Mouse (Mus musculus): ENCODE data around the gene Elp4. TPM values are rescaled to one million over a fixed set of nuclear protein-coding genes. Genes with fewer than 3 reads are reported as not detected.

Elp4 gene
- total and polyA plus RNA-seq, 3 experiments, result 12.9 to 17.1 (median 16.9) TPM

- DNase-seq, result no peak
These were observed 234.3 kb downstream of the Elp4 start for GRCm38 (mm10) chr2:105669881-105670730.

GRCm38 (mm10) chr2:105669371-105669861 is 234.9 kb downstream of the Elp4 start:
- DNase-seq, result no peak

- no peak for DNase-seq
These were observed 235.8 kb downstream of the Elp4 start, which contains the start of gene Pax6 for GRCm38 (mm10) chr2:105668271-105669270. Gene Pax6 (plus strand): TSS chr2:105668900.

GRCm38 (mm10) chr2:105667626-105667950 is 236.8 kb downstream of the Elp4 start:
- no peak for DNase-seq

- no peak for DNase-seq
These were observed 237.4 kb downstream of the Elp4 start for GRCm38 (mm10) chr2:105666763-105667625.

GRCm38 (mm10) chr2:105666331-105666730 is 238.0 kb downstream of the Elp4 start:
- no peak for DNase-seq

DNA sequence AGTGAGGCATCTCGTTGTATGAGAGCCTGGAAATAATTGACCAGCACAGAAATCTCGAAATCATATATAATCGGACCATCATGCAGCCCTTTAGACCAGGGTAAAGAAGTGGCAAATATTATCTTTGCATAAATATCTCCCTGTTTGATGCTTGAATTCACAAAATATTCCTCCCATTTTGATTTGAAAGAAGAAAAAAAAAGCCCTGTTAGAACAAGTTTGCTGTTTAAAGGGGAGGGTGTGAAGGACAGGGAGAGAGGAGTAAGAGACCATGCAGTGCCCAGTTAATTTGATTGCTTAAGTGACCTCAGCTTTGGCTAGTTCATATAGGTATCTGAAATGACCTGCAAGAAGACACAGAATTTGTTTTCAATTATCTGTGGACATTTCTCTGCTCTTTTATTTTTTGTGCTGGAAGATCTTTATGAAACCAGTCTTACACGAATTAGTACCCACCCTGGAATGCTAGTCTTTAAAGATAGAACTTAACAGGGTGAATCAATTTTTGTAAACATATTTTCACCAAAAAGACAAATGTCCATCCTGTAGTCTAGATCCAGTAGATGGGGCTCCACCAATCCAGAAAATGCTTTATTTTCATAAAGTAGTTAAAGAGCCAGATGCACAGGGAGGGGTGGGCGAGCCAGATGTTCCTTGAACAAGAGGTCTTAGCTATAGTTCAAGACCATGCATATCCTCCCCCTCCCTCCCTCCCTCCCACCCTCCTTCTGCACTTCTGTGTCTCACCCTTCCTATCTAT is 238.7 kb downstream of the Elp4 start:
- DNase-seq, result no peak

- no peak for DNase-seq
These were observed 239.4 kb downstream of the Elp4 start for GRCm38 (mm10) chr2:105664996-105665395.

- DNase-seq, result no peak
These were observed 241.3 kb downstream of the Elp4 start for GRCm38 (mm10) chr2:105663101-105663511.

DNA sequence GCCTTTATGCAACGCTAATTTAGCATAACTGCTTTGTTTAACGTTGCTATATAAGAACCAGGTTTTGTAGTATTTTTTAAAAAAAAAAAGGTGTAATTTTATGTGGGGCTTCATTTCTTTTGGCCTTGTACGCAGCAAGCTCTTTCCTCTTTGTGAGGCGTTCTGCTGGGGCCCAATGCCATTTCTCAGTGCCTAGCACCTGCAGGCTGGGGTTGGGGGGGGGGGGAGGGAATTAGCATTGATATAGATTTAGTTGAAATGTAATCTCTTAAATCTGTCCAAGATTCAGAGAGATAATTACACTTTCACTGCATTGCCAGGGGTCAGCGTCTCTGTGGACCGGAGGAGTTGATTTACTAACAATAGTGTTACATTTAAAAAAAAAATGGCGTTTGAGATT is 241.8 kb downstream of the Elp4 start:
- no peak for DNase-seq

- no peak for DNase-seq
These were observed 242.2 kb downstream of the Elp4 start for GRCm38 (mm10) chr2:105662121-105662520.

- DNase-seq, result no peak
These were observed 242.7 kb downstream of the Elp4 start for GRCm38 (mm10) chr2:105661623-105662066.

- no peak for DNase-seq
These were observed 243.3 kb downstream of the Elp4 start for GRCm38 (mm10) chr2:105660874-105661622.

DNA sequence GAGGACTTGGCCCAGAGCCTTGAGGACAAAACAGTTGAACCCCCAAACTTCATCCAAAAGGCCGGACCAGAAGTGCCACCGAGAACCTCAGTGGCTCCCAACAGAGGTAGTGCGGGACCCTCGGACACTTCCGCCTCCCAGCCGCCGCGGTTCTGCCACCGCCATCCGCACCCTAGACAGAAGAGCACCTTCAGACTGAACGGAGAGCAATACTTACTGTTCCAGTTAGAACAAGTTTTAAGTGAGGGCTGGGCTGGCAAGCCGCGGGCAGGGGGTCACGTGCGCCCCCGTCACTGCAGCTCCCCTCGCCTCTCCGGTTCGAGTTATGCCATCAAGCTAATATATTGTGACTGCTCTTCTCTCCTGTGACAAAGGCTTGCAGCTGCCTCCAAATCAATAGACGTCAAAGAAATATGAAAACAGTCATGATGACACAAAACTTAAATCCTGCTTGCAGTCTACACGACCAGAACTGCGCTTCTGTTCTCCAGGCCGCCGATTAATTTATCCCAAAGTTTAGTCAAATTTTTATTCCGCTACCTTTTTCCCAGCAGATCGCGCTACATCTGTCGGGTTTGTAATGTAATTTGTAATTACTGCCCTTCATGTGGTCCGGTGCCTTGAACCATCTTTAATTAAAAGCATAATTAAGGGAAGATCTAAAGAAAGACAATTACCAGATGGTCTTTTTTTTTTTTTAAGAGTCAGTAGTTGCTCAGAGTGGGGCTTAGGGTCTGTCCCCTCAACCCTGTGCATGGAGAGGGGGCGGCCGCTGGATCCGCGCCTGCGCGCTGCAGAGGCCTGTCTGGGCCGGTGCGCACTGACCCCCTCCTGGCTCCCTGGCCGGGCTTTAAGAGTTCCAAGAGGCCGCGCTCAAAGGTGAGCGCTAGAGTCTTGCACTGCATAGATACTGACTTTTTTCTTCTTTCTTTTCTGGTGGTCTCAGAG is 244.2 kb downstream of the Elp4 start:
- no peak for DNase-seq

DNA sequence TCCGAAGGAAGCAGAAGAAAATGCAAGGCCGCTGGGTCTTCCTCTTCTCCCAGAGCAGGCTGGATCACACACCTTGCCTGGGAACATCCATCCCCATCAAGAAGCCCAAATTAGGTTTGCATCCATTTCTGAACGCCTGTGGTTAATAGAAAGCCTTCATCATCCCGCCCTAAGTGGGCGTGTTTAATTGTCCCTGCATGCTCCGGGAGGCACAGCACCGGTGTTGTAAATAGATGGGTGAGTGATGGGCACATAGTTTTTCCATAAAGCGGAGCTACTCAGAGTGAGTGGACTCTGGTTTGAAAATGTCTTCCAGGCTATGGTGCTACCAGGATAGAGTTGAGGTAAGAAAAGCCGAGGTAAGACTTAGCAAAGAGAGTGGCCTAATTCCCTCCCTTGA is 245.0 kb downstream of the Elp4 start:
- DNase-seq, result no peak

DNA sequence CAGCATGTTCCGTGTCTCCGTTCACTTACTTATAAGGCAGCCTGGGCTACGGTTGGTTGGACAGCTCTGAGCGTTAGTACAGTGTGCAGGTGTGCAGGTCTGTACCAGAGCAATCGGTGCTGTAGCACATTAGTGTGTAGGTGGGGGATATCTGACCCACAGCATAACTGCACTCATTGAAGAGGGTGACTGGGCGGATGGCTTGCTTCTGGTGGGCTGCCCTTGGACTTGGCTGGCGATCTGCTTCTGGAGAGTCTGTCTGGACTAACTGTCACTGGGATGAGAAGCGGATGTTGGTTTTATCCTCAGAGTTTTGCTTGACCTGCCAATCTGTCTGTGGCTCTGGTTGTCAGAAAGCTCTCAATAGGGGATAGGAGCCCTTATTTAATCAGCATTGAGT is 247.9 kb downstream of the Elp4 start:
- DNase-seq, result no peak
